Mouse (Mus musculus): Measurements from ENCODE around the gene Il4.
"Not testable (repeated sequence)": the region's sequence is repeated elsewhere in the genome, so short reads cannot be mapped to it uniquely, and the experiment has no call there.

Gene Il4

GRCm38 (mm10) chr11:53561986-53562385 is 56.5 kb downstream of the Il4 start:
- DNase-seq (ENCODE audit: low spot score): no peak

GRCm38 (mm10) chr11:53559980-53560379 is 58.5 kb downstream of the Il4 start:
- not testable (repeated sequence) for DNase-seq (ENCODE audit: low spot score)

- not testable (repeated sequence) for DNase-seq (ENCODE audit: low spot score)
Measured at GRCm38 (mm10) chr11:53557992-53558391, 60.5 kb downstream of the Il4 start.

DNA sequence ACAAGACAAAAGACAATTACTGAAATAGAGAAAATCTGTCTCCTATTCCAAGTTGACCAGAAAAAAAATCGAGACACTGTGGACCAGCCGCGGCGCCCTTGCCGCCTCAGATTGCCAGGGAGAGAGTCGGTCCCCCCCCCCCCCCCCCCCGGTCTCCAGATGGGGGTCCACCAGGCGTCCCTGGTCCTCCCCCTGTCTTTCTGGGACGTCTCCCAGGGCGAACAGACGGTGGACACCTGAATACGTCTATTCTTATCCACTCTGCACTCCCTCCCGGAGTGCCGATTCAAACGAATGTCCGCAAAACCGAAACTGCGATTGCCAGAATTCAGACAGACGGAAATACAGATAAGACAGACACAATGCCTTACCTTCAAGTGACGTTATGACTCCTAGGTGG is 61.9 kb downstream of the Il4 start:
- not testable (repeated sequence) for DNase-seq (ENCODE audit: low spot score)
